Mouse (Mus musculus) layer of hippocampus, adult 8-10 months (tissue): Measurements from ENCODE around the gene Psenen. TPM values are rescaled to one million over a fixed set of nuclear protein-coding genes. Genes with fewer than 3 reads are reported as not detected.

Source experiments
- DNase-seq, 2 experiments: peaks; one replicate each; pipeline ENCODE4 v3.0.0; 2022; ENCODE audit warnings: low spot score in 2 of 2
- total RNA-seq, 4 experiments: library from RNA; stranded (reverse); gene quantifications; 2 replicates each; pipeline ENCODE4 v1.2.4; 2022

Gene Psenen
- total RNA-seq, 4 experiments from 2014 or later, result 85.9 to 91.0 (median 88.4) TPM

GRCm38 (mm10) chr7:30588676-30589434, 25.4 kb upstream of the Psenen start, which contains the start of gene Kmt2b:
Kmt2b (minus strand) TSS chr7:30588726.
- peak; percentile 96 for DNase-seq

- DNase-seq, result peak in 1 of 2 experiments; percentile 46
These were observed 24.6 kb upstream of the Psenen start for GRCm38 (mm10) chr7:30587842-30588667.

DNA sequence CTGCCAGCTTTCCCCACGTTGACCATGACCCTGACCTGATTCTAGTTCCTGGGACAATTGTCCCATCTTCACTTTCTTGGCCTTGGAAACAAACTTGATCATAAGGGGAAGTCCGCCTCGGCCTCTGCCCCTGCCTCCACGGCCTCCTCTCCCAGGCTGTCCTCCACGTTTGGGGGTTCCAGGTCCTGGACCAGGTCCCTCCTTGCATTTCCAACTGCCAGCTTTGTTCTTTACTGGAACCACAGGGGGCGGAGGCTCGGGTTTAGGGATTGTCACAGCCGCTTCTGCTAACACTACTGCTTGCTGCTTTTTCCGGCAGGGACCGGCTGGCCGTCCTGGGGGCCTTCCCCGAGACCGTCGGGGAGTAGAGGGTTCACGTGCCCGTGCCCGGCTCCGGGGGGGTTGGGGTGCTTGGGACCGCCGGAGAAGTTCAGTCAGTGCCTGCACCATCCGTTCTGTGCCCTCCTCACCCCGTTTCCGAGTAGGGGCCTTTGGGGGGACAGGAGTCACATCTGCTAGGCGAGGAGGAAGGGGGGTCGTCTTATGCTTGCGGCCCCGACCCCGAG, 23.1 kb upstream of the Psenen start:
- no peak for DNase-seq

DNA sequence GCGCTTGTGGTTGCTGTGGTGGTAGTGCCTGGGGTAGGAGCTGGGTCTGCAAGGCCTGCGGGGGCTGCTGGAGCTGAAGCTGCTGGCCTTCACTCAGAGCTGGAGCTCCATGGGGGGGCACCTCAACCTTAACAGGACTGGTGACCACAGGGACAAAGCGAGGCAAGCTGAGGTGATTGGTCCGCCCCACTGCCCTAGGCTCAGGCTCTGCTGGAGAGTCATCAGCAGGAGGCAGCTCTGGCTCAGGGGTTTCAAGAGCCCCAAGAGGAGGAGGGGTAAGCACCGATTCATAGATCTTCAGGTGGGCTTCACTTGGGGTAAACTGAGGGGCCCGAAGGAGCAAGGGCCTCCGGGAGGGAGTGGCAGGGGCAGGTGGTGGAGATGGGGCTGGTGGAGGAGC, 21.7 kb upstream of the Psenen start:
- no peak for DNase-seq

DNA sequence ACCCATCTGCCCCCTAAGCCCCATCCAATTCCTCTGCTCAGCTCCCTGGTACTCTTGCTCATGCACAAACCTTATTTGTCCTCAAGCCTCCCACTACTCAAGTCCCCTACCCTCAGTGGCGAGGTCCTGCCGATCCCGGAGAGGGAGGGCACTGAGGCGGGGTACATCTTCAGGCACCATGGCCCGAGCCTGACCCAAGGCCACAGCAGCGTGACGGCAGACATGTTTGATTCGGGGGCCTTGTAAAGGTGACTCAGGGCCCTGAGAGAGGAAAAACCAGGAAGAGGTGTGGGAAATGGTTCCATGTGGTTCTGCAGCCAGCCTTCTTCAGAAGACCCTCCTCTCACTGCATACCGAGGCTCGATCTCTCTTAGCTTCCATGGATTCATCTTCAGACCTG, 20.9 kb upstream of the Psenen start:
- DNase-seq, result no peak

DNA sequence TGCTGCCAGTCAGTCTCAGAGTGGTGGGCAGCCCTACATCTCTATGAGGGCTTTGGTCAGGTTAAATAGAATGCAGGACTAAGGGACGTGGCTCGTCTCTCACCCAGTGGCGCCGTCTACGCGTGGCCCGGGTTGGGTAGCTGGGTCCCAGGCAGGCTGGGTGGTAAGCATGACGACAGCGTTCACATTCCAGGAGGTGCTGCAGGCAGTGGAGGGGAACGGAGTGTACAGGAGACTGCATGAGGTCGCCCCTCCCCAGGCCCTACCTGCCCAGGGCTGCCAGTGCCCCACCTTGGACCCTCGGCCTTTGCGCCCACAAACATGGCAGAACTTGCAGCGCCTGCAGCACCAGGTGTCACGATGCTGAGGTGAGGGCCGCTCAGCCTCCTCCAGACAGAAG, 18.1 kb upstream of the Psenen start:
- DNase-seq, result no peak

DNA sequence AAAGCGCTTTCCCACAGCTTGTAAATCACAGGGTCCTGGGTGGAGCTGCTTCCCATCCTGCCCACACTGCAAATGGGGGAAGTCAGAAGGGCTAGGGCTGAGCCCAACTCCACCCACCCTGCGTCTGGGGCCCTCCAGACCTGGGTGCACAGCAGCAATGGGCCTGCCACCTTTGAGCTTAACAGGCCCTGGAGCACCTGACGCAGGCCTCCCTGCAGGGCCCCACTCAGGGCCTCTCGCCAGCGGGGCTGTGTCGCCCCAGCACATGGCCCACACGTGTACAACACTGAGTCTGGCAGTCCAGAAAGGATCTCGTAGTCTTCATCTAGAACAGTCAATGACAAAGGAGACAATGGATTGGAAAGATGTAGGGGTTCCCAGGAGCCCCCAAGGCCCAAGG, 16.5 kb upstream of the Psenen start:
- DNase-seq, result no peak

DNA sequence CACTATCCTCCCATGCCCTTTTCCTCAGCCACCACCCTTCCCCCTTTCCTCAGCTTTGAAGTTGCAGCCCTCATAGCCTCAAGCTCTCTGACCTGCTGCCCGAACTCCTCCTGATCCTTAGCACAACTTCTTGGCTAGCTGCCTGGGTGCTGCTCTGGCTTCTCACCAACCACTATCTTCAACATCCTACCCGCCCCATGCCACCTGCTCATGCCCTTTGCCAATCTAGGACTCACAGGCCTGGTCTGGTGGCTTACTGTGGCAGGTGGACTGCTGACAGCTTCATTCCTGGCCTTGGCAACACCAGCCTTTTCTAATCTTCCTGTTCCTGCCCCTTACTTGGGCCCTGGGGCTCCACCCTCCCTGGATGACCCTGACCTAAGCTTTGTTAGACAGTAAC, 9.5 kb upstream of the Psenen start:
- no peak for DNase-seq

DNA sequence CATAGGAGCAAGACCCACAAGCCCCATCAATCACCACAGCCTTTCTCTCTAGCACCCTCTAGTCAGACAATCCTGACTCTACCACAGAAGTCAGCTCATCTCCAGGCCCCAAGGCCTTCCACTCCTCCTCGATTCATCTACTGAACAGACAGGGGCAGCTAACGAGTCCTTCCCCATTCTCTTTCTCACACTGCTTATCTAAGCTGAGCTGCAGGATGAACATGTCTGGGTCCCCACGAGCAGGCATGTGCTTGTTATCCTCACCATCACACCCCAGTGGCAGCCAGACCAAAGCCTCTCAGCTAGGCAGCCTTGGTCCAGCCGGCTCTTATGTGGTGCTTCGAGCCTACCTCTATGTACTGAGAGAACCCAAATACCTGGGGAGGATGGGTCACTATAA, 9.0 kb upstream of the Psenen start:
- DNase-seq, result no peak

- DNase-seq, result no peak
These were observed 4.1 kb upstream of the Psenen start for GRCm38 (mm10) chr7:30567555-30567954.

DNA sequence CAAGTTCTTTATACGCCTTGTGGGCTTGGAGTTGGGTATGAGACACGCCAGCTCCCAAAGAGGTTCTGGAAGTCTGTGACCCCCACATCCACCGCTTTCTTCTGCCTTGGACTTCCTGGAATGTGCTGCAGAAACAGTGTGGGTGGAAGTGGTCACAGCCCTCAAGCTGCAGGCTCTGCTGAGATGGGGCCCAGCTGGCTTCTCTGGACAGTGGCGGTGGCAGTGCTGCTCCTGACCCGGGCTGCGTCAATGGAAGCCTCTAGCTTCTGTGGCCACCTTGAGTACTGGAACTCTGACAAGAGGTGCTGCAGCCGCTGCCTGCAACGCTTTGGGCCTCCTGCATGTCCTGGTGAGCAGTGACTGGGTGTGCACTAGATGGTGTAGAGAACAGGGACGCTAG, 2.6 kb upstream of the Psenen start:
- no peak for DNase-seq

DNA sequence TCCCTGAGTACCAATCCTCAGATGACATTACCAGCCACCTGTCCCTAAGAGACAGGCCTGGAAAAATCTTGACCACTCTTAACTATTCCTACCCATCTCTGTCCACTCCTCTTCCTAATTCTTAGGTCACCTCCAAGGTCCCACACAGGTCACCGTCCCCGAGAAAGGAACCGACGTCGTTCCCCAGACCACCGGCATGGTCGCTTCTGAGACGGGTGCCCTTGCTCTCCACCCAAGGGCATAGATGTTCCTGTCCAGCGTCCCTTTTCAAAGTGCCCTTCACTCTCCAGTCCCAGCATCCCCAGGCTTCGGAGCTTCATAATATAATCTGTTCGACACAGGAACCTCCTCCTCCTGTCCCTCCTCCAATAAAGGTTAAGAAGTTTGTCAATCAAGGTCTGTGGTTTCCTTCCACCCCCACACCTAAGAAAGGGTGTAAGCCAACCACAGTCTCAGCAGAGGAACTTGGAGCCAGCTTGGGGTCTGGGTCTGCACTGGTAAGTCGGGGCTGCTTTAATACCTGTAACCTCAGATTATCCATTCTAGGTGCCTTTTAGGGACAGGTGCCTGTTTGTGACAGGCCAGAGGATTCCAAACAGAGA, 1.6 kb upstream of the Psenen start, which contains the start of gene Igflr1:
Gene Igflr1 (plus strand): TSS at position 458 of the 602 bp plus-strand sequence.
- DNase-seq, result no peak

DNA sequence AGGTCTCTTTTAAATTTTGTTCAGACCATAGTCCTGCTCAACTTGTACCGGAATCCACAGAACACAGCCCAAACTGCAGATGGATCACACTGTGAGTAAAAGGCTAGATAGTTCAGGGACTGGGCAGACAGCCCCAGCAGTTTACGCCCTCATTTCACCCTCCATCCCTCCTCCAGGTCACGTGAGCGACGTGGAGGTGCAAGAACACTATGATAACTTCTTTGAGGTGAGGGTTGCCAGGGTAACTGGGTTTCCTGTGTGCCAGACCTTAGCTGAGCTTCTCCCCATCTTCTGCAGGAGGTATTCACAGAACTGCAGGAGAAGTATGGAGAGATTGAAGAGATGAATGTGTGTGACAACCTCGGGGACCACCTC, 466 bp upstream of the Psenen start:
- no peak for DNase-seq

- peak in 1 of 2 experiments; percentile 44 for DNase-seq
These were observed 806 bp downstream of the Psenen start for GRCm38 (mm10) chr7:30562526-30563116.

- no peak for DNase-seq
These were observed 3.1 kb downstream of the Psenen start for GRCm38 (mm10) chr7:30560296-30560695.

- DNase-seq, result peak; percentile 99
These were observed 3.9 kb downstream of the Psenen start, which contains the start of gene Lin37 for GRCm38 (mm10) chr7:30559443-30559954. Lin37 (minus strand) TSS chr7:30559838.

DNA sequence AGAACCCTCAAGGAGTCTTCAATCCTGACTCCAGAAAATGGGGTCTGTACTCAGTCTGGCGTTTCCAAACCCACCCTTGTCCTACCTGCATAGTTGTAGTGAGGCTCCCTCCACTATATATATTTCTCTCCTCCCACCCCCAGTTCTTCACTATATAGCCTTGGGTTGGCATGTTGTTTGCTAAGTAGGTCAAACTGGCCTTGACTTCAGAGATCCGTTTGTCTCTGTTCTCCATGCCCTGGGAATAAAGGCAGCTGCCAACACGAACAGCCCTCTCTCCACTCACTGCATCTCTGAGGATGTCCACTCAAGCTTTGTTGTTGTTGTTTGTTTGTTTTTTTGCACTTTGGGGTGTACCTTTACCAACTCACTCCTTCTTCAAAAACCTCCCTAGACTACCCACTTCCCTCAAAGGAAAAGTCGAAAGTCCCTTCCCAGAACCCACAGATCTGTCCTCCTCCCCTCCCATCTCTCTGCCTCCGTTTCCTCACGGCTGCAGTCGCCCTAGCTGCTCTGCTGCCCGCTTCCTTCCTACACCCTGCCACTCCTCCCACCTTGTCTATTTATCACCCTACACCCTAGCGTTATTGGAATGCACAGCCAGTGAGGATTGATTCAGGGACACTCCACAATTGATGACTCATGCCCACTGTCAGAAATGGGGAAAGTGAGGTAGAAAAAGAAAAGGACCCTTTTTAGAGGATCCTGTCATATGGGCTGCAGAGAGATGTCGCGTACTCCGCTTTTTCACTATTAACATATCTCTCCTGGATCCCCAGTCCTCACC, 4.6 kb downstream of the Psenen start:
- no peak for DNase-seq

- DNase-seq, result no peak
These were observed 5.4 kb downstream of the Psenen start for GRCm38 (mm10) chr7:30557901-30558514.

DNA sequence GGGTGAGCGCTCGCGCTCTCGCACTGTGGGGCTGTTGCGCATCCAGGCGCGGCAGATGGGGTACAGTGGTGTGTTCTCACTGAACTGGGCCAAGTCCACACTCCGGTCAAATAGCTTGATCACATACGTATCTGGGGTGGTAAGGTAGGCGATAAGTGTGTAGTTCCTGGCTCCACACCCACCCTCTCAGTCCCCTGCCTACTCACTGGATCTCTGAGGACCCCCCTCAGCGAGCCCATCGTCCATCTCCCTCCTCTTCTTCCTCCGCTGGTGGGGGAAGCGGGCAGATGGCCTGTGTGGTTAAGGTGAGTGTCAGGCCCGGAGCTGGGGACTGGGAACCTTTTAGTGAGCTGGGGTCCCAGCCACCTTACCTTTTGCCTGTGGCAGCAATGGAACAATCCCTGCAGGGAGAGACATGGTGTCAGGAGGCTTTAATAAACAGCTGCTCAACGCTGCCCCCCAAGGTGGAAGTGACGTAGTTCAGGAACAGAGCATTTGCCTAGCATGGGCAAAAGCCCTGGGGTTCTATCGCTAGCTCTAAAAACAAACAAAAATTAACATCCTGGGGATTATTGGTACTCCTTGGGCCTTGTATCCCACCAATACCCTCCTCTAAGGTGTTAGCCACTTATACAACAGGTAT, 6.4 kb downstream of the Psenen start:
- DNase-seq, result no peak
